Mouse (Mus musculus): ENCODE measurements around the gene Vsnl1. TPM values are rescaled to one million over a fixed set of nuclear protein-coding genes. Genes with fewer than 3 reads are reported as not detected.

The Vsnl1 gene
- polyA plus RNA-seq, 1 experiment from 2014 or later: 0.05 TPM

DNA sequence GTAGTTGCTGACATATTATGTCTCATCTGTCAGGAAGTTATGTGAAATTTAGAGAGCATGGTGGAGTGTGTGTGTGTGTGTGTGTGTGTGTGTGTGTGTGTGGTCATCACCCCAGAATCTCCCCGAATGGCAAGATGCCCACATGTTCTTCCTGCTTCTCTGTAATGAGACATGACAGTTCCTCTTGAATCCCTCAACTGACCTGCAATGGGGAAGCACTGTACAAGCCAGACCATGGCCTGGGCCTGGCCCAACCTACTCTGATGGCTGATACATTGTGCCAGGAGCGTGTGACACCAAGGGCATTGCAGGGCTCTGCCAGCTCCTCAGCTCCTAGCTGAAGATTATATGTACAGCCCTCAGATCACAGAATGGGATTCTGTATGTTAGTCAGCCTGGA is 98.2 kb downstream of the Vsnl1 start:
- no peaks in the 10 kb centered on the region for H3K4me1 ChIP-seq (replicated peaks; ENCODE audit: insufficient read depth, low read length)
- no peak for DNase-seq (ENCODE audit: low spot score)
- H3K4me2 ChIP-seq (ENCODE audit: low read length): no peak overlapping the region
- no peaks in the 10 kb centered on the region for H3K27me3 ChIP-seq (ENCODE audit: insufficient read depth, low read length)
- ATAC-seq (replicated peaks; ENCODE audit: low FRiP score, low read depth): no peak
- H3K4me3 ChIP-seq (replicated peaks; ENCODE audit: low read depth, low read length): no peak overlapping the region
- no peaks in the 10 kb centered on the region for H3K9me3 ChIP-seq (replicated peaks; ENCODE audit: low read length)
- no peak overlapping the region for H3K27ac ChIP-seq
- TF ChIP-seq CTCF (IDR thresholded peaks at IDR 0.05; ENCODE audit: low read depth): no peak
- H3K36me3 ChIP-seq (ENCODE audit: insufficient read depth, low read length): no peaks in the 10 kb centered on the region
- WGBS: 85% methylated on average over 2 of the region's 2 CpGs
- no peak overlapping the region for H3K9ac ChIP-seq (ENCODE audit: low read depth, low read length)

DNA sequence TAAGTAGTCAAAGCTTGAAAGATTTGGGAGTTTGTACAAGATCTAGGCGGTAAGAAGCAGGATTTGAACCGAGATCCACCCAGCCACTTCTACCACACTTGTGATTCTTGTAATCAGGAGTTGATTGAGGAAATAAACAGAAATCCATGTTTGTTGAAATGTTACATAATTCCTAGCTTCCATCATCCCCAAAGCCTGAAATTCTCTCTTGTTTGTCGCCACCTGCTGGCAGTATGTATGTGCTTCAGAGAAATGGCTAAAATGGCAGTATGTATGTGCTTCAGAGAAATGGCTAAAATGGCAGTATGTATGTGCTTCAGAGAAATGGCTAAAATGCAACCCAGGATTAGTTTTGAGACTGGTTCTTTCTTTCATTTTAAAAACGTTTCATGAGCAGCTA is 99.6 kb downstream of the Vsnl1 start:
- no peak for ATAC-seq (replicated peaks; ENCODE audit: low FRiP score, low read depth)
- no peaks in the 10 kb centered on the region for H3K4me1 ChIP-seq (replicated peaks; ENCODE audit: insufficient read depth, low read length)
- H3K4me2 ChIP-seq (ENCODE audit: low read length): no peak overlapping the region
- no peaks in the 10 kb centered on the region for H3K27me3 ChIP-seq (ENCODE audit: insufficient read depth, low read length)
- no peaks in the 10 kb centered on the region for H3K9me3 ChIP-seq (replicated peaks; ENCODE audit: low read length)
- H3K36me3 ChIP-seq (ENCODE audit: insufficient read depth, low read length): no peaks in the 10 kb centered on the region
- H3K27ac ChIP-seq: no peak overlapping the region
- peak; percentile 87 for TF ChIP-seq CTCF (IDR thresholded peaks at IDR 0.05; ENCODE audit: low read depth)
- no peak overlapping the region for H3K4me3 ChIP-seq (replicated peaks; ENCODE audit: low read depth, low read length)
- no peak overlapping the region for H3K9ac ChIP-seq (ENCODE audit: low read depth, low read length)
- WGBS: 41% methylated on average over 4 of the region's 4 CpGs
- DNase-seq (ENCODE audit: low spot score): peak; percentile 73

DNA sequence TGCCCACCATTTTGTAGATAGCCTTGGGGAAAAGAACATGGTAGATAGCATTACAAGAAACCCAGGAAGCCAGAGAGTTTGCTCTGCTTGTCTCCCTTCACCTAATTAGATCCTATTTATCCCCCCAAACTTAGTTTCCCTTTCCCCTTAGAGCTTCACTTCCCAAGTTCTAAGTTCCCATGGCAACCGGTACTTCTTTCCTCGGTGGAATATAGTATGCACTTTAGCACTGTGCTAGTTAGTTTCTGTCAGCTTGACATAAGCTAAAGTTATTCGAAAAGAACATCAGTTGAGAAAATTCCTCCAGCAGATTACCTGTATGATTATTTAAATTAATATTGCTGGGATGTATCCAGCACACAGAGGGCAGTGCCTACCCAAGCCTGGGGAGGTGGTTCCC is 109.9 kb downstream of the Vsnl1 start:
- H3K4me2 ChIP-seq (ENCODE audit: low read length): no peak overlapping the region
- no peak for ATAC-seq (replicated peaks; ENCODE audit: low FRiP score, low read depth)
- H3K4me1 ChIP-seq (replicated peaks; ENCODE audit: insufficient read depth, low read length): no peaks in the 10 kb centered on the region
- no peaks in the 10 kb centered on the region for H3K36me3 ChIP-seq (ENCODE audit: insufficient read depth, low read length)
- no peaks in the 10 kb centered on the region for H3K27me3 ChIP-seq (ENCODE audit: insufficient read depth, low read length)
- DNase-seq (ENCODE audit: low spot score): no peak
- no peak for TF ChIP-seq CTCF (IDR thresholded peaks at IDR 0.05; ENCODE audit: low read depth)
- no peak overlapping the region for H3K9ac ChIP-seq (ENCODE audit: low read depth, low read length)
- WGBS: 86% methylated on average over 3 of the region's 3 CpGs
- no peak overlapping the region for H3K4me3 ChIP-seq (replicated peaks; ENCODE audit: low read depth, low read length)
- no peak overlapping the region for H3K27ac ChIP-seq
- H3K9me3 ChIP-seq (replicated peaks; ENCODE audit: low read length): no peaks in the 10 kb centered on the region

DNA sequence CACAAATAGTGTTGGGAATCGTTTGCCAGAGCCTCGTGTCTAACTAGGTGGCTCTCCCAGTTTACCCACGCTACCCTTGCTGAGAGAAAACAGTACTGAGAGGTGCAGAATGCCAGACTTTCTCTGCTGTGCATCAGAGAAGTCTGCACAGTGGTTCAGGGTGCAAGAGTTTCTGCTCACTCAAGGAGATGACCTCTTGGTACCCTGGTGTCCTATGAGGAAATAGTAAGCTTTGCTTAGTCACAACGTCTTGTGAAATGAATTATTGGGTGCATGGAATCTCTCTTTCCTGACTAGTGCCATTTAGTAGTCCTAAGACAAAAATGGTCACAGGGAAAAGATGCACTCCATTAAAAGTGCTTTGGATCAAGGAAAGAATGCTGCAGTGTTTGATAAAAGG is 111.9 kb downstream of the Vsnl1 start:
- Histone ChIP-seq H3K4me3 (replicated peaks; ENCODE audit: low read depth, low read length) (no peak overlapping the region), H3K9ac (ENCODE audit: low read depth, low read length) (no peak overlapping the region), H3K4me2 (ENCODE audit: low read length) (no peak overlapping the region), H3K27ac (no peak overlapping the region), H3K9me3 (replicated peaks; ENCODE audit: low read length) (no peaks in the 10 kb centered on the region), H3K27me3 (ENCODE audit: insufficient read depth, low read length) (no peaks in the 10 kb centered on the region), H3K36me3 (ENCODE audit: insufficient read depth, low read length) (no peaks in the 10 kb centered on the region), H3K4me1 (replicated peaks; ENCODE audit: insufficient read depth, low read length) (no peaks in the 10 kb centered on the region)
- DNase-seq (ENCODE audit: low spot score): no peak
- no peak for TF ChIP-seq CTCF (IDR thresholded peaks at IDR 0.05; ENCODE audit: low read depth)
- ATAC-seq (replicated peaks; ENCODE audit: low FRiP score, low read depth): no peak
- 43% methylated on average over 4 of the region's 4 CpGs for WGBS

DNA sequence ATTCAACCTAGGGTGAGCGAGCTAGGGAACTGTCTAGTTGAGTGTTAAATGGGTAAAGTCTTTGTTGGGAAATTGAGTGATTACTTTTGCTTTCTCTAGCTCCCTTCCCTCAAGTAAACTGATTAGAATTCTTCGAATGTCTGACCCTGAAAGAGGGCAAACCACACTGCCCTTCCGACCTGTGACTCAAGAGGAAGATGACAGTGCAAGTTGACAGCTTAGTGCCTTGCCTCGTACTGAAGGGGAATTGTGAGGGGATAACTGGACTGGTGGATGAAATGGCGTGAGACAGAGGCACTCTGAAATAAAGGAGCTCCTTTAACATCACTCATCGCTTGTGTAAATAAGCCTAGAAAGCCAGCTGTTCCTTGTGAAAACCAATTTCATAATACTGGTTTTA is 118.7 kb downstream of the Vsnl1 start:
- H3K9ac ChIP-seq (ENCODE audit: low read depth, low read length): no peak overlapping the region
- ATAC-seq (replicated peaks; ENCODE audit: low FRiP score, low read depth) (no peak), DNase-seq (ENCODE audit: low spot score) (no peak)
- peaks cover 26% of the 10 kb centered on the region for H3K36me3 ChIP-seq (ENCODE audit: insufficient read depth, low read length)
- WGBS: 66% methylated on average over 6 of the region's 6 CpGs
- no peaks in the 10 kb centered on the region for H3K9me3 ChIP-seq (replicated peaks; ENCODE audit: low read length)
- no peak overlapping the region for H3K4me3 ChIP-seq (replicated peaks; ENCODE audit: low read depth, low read length)
- H3K4me2 ChIP-seq (ENCODE audit: low read length): no peak overlapping the region
- no peaks in the 10 kb centered on the region for H3K4me1 ChIP-seq (replicated peaks; ENCODE audit: insufficient read depth, low read length)
- TF ChIP-seq CTCF (IDR thresholded peaks at IDR 0.05; ENCODE audit: low read depth): no peak
- H3K27ac ChIP-seq: no peak overlapping the region
- no peaks in the 10 kb centered on the region for H3K27me3 ChIP-seq (ENCODE audit: insufficient read depth, low read length)

DNA sequence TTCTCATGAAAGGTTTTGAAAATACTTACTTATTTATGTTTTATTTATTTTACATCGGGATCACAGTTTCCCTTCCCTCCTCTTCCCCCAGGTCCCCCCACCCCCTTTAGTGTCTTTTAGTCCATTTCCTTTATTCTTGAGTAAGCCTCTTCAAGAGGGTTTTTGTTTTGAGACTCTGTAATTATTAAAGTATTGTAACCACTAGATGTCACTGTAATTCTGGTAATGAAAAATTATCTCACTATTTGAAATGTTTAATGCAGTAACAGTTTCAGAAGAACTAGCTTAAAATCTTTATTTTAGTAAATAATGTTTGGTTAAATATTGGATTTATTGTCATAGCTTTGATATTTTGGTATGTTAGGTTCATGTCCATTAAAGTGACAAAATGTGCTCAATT is 122.6 kb downstream of the Vsnl1 start:
- no peaks in the 10 kb centered on the region for H3K4me1 ChIP-seq (replicated peaks; ENCODE audit: insufficient read depth, low read length)
- peak; percentile 52 for TF ChIP-seq CTCF (IDR thresholded peaks at IDR 0.05; ENCODE audit: low read depth)
- peaks cover 29% of the 10 kb centered on the region for H3K36me3 ChIP-seq (ENCODE audit: insufficient read depth, low read length)
- H3K4me2 ChIP-seq (ENCODE audit: low read length): no peak overlapping the region
- ATAC-seq (replicated peaks; ENCODE audit: low FRiP score, low read depth) (no peak), DNase-seq (ENCODE audit: low spot score) (peak; percentile 58)
- WGBS: 53% methylated on average over 1 of the region's 1 CpGs
- no peak overlapping the region for H3K4me3 ChIP-seq (replicated peaks; ENCODE audit: low read depth, low read length)
- no peak overlapping the region for H3K9ac ChIP-seq (ENCODE audit: low read depth, low read length)
- no peaks in the 10 kb centered on the region for H3K9me3 ChIP-seq (replicated peaks; ENCODE audit: low read length)
- no peak overlapping the region for H3K27ac ChIP-seq
- no peaks in the 10 kb centered on the region for H3K27me3 ChIP-seq (ENCODE audit: insufficient read depth, low read length)

DNA sequence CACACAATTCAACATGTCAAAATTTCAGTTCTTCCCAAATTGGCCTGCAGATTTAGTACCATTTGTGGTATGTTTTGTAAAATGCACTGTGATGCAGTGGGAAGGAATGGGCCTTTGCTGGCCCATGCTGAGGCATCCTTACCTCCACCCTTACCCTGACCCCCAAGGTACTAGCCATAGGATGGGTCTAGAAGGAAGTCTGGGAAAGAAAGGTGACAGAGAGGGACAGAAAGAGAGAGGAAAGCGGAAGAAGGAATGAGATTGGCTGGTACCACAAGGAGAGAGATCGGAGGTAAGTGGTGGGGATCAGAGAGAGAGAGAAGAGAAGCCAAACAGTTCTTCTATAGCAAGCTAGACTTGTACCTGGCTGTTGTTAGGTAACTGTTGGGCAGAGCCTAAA is 125.3 kb downstream of the Vsnl1 start:
- Histone ChIP-seq H3K4me1 (replicated peaks; ENCODE audit: insufficient read depth, low read length) (no peaks in the 10 kb centered on the region), H3K9me3 (replicated peaks; ENCODE audit: low read length) (no peaks in the 10 kb centered on the region), H3K4me3 (replicated peaks; ENCODE audit: low read depth, low read length) (no peak overlapping the region), H3K4me2 (ENCODE audit: low read length) (no peak overlapping the region), H3K27ac (no peak overlapping the region), H3K27me3 (ENCODE audit: insufficient read depth, low read length) (no peaks in the 10 kb centered on the region), H3K9ac (ENCODE audit: low read depth, low read length) (no peak overlapping the region), H3K36me3 (ENCODE audit: insufficient read depth, low read length) (peaks cover 38% of the 10 kb centered on the region)
- DNase-seq (ENCODE audit: low spot score): no peak
- 96% methylated on average over 2 of the region's 2 CpGs for WGBS
- no peak for ATAC-seq (replicated peaks; ENCODE audit: low FRiP score, low read depth)
- TF ChIP-seq CTCF (IDR thresholded peaks at IDR 0.05; ENCODE audit: low read depth): no peak
